Mouse (Mus musculus) C2C12 (cell line): Measurements from ENCODE around the gene Npr1. TPM values are rescaled to one million over a fixed set of nuclear protein-coding genes. Genes with fewer than 3 reads are reported as not detected.

Experiments
- H3K27me3 ChIP-seq: one replicate; pipeline ENCODE4 v1.6.1; 2011; ENCODE audit not compliant: control insufficient read depth, insufficient read depth, insufficient read length
- H3K36me3 ChIP-seq: one replicate; pipeline ENCODE4 v1.6.1; 2011; ENCODE audit not compliant: control insufficient read depth, insufficient read depth
- H3K4me3 ChIP-seq: one replicate; pipeline ENCODE4 v1.5.1; 2011; ENCODE audit warnings: mild to moderate bottlenecking, control low read depth; ENCODE audit not compliant: poor library complexity, insufficient read depth, severe bottlenecking
- H3K79me2 ChIP-seq: one replicate; pipeline ENCODE4 v1.6.1; 2011; ENCODE audit not compliant: control insufficient read depth, insufficient read depth
- H3K79me3 ChIP-seq: one replicate; pipeline ENCODE4 v1.6.1; 2011; ENCODE audit warnings: low read depth, control low read depth
- H3ac ChIP-seq: one replicate; pipeline ENCODE3; 2011; ENCODE audit warnings: low read depth; ENCODE audit not compliant: control insufficient read depth, insufficient read length
- CEBPB ChIP-seq: IDR thresholded peaks from one replicate; pipeline ENCODE4 v1.6.1; 2011; ENCODE audit warnings: low read depth, mild to moderate bottlenecking, control low read depth, moderate library complexity
- CTCF ChIP-seq: IDR thresholded peaks from one replicate; pipeline ENCODE4 v1.5.1; 2011; ENCODE audit not compliant: control insufficient read depth, insufficient read depth, insufficient read length
- FOSL1 ChIP-seq: IDR thresholded peaks from one replicate; pipeline ENCODE4 v1.8.0; 2011; ENCODE audit warnings: mild to moderate bottlenecking, low read length; ENCODE audit not compliant: poor library complexity, insufficient read depth, severe bottlenecking
- MAX ChIP-seq: IDR thresholded peaks from one replicate; pipeline ENCODE4 v1.6.1; 2011; ENCODE audit warnings: mild to moderate bottlenecking, control low read depth
- MYOD1 ChIP-seq: IDR thresholded peaks from one replicate; pipeline ENCODE4 v1.6.1; 2011; ENCODE audit warnings: low read depth; ENCODE audit not compliant: control insufficient read depth, insufficient read length
- MYOG ChIP-seq: IDR thresholded peaks from one replicate; pipeline ENCODE4 v1.6.1; 2011; ENCODE audit not compliant: control insufficient read depth, insufficient read length; ENCODE audit errors: extremely low read depth
- USF1 ChIP-seq: IDR thresholded peaks from one replicate; pipeline ENCODE4 v1.6.1; 2011; ENCODE audit warnings: low read depth, mild to moderate bottlenecking, control low read depth, moderate library complexity
- polyA plus RNA-seq: library from polyadenylated mRNA; unstranded; fragments of >200 nt; fragmentation: generic; extraction: Trizol; gene quantifications from one replicate; pipeline ENCODE4 v1.2.1, GENCODE M21; 2012; ENCODE audit warnings: missing spikeins

Gene Npr1
- polyA plus RNA-seq, 1 experiment: 1.0 TPM

DNA sequence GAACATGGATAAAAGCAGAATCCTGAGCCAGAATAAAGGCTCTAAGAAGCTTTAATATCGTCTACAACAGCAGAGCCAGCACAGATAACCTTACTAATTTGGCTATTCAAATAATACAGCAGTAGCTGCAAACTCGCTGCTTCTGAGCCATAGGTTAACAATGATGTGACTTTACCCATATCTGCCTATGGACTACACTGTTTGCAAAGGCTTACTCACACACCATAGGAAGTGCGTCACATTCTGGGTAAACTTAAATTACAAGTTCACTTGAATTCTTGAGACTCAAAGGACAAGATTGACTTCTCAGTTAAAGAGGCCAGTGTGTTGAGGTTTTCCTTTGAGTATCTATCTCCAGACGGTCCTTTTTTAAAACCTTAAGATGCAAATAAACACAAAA lies 37.8 kb upstream of the Npr1 start:
- H3K4me3 ChIP-seq: no peak overlapping the region
- TF ChIP-seq FOSL1 (no peak), MYOG (no peak), MYOD1 (no peak), USF1 (no peak), CTCF (no peak), MAX (no peak), CEBPB (no peak)
- no peak overlapping the region for H3ac ChIP-seq
- H3K79me2 ChIP-seq: peaks cover 73% of the 10 kb centered on the region
- H3K27me3 ChIP-seq: no peaks in the 10 kb centered on the region
- H3K79me3 ChIP-seq: peaks cover 57% of the 10 kb centered on the region
- H3K36me3 ChIP-seq: peaks cover 91% of the 10 kb centered on the region

DNA sequence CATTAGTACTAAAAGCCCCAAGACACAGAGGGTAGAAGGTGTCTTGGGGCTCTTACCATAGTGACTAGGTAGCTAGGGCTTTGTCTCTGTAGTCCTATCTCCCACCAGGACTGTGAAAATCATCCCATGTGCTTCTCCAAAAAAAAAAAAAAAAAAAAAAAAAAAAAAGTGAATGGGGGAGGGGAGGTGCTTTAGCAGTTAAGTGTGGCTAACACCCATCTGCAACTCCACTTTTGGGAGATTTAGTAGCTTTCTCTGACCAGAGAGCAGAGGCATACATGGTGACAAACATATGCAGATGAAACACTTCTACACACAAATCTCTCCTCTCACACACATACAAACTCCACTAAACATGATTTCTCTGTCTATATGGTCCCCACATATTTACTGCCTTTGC lies 31.9 kb upstream of the Npr1 start:
- H3K36me3 ChIP-seq: peaks cover 83% of the 10 kb centered on the region

DNA sequence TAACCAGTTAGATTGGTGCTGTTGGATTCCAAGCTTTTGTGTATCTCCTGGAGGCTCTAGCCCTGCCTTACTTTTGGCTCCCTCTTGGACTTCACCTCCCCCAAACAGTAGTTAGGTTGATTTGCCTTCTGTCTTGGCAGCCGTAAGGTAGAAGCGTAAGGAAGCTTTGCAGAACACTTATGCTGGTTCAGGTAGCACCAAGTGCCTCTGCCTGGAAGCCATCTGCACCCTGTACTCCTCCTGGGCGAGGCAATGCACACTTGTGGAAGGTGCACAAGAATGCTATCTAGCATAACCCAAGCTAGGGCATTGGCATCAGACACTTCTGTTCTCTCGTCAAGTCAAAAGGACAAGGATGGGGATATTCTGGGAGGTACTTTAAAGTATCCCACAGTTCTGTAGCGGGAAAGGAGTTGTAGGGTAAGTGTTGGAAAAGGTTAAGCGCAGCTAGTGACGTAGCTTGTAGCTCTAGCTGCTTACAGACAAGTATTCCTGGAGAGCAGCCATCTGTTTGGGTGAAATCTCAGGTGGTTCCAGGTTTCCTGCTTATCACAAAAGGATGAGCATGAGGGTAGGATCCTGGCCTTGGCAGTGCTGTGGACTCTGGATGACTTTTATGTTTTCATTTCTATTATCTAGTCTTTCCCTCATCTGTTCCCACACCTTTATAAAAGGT lies 30.3 kb upstream of the Npr1 start:
- no peak overlapping the region for H3ac ChIP-seq
- no peak overlapping the region for H3K4me3 ChIP-seq
- H3K79me2 ChIP-seq: no peaks in the 10 kb centered on the region
- TF ChIP-seq MYOG (no peak), CEBPB (no peak), MAX (no peak), CTCF (no peak), MYOD1 (no peak), USF1 (no peak), FOSL1 (no peak)
- H3K36me3 ChIP-seq: peaks cover 67% of the 10 kb centered on the region
- peaks cover 4% of the 10 kb centered on the region for H3K79me3 ChIP-seq
- no peaks in the 10 kb centered on the region for H3K27me3 ChIP-seq

More for the DNA sequence above, 31.9 kb upstream of the Npr1 start:
- no peak for TF ChIP-seq MYOD1
- no peak for TF ChIP-seq CTCF
- no peak for TF ChIP-seq CEBPB
- TF ChIP-seq USF1: no peak
- TF ChIP-seq FOSL1: no peak
- no peak for TF ChIP-seq MAX
- no peak for TF ChIP-seq MYOG
- H3K79me2 ChIP-seq: peaks cover 15% of the 10 kb centered on the region
- H3K27me3 ChIP-seq: no peaks in the 10 kb centered on the region
- no peak overlapping the region for H3ac ChIP-seq
- peaks cover 8% of the 10 kb centered on the region for H3K79me3 ChIP-seq
- H3K4me3 ChIP-seq: no peak overlapping the region

DNA sequence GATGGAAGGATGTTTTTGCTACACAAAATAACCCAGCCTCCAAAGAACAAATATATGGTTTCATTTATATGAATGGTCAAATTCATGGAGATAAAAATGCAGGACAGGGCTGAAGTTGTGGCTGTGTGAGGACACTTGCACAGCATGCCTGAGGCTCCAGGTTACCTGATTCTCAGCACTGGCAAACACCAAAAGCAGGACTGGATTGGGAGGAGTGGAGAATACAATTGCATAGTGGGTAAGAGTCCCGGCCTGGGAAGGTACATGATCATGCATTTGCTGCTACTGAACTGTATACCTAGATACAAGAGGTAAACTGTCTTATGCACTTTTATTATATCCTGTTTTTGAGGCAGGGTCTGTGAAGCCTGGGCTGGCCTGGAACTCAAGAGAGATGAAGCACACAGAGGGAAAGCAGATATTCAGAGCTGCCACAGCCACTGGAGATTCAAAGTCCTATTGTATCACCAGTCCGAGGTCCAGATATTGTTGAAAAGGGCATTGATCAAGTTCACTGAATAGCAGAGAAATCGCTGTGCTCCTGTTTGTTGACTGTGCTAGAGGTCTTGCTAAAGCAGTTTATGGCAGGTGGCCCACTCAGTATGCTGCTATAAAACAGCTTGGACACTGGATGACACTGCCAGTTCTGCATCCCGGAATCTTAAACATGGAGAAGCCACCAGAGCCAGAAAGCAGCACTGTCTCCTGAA lies 28.3 kb upstream of the Npr1 start:
- peaks cover 5% of the 10 kb centered on the region for H3K79me3 ChIP-seq
- no peaks in the 10 kb centered on the region for H3K27me3 ChIP-seq
- H3K36me3 ChIP-seq: peaks cover 52% of the 10 kb centered on the region
- no peak for TF ChIP-seq MYOD1
- no peak for TF ChIP-seq MYOG
- no peak for TF ChIP-seq CEBPB
- TF ChIP-seq CTCF: no peak
- no peak for TF ChIP-seq MAX
- TF ChIP-seq FOSL1: no peak
- no peak for TF ChIP-seq USF1
- H3ac ChIP-seq: no peak overlapping the region
- H3K79me2 ChIP-seq: peaks cover 5% of the 10 kb centered on the region
- no peak overlapping the region for H3K4me3 ChIP-seq

DNA sequence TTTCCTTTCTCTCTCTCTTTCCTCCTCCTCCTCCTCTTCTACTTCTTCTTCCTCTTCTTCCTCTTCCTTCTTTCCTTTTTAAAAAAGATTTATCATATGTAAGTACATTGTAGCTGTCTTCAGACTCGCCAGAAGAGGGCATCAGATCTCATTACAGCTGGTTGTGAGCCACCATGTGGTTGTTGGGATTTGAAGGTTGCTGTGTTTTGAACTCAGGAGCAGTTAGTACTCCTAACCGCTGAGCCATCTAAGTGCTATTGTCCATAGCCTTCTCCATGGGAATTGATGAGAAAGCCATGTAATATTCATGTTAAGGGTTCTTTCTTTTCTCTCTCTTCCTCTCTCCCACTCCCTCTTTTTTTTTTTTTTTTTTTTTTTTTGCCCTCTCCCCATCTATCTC lies 25.7 kb upstream of the Npr1 start:
- peaks cover 5% of the 10 kb centered on the region for H3K79me2 ChIP-seq
- TF ChIP-seq CEBPB: no peak
- TF ChIP-seq MAX: peak; percentile 70
- no peak overlapping the region for H3K4me3 ChIP-seq
- H3K79me3 ChIP-seq: peaks cover 5% of the 10 kb centered on the region
- peaks cover 53% of the 10 kb centered on the region for H3K36me3 ChIP-seq
- no peaks in the 10 kb centered on the region for H3K27me3 ChIP-seq
- H3ac ChIP-seq: no peak overlapping the region

DNA sequence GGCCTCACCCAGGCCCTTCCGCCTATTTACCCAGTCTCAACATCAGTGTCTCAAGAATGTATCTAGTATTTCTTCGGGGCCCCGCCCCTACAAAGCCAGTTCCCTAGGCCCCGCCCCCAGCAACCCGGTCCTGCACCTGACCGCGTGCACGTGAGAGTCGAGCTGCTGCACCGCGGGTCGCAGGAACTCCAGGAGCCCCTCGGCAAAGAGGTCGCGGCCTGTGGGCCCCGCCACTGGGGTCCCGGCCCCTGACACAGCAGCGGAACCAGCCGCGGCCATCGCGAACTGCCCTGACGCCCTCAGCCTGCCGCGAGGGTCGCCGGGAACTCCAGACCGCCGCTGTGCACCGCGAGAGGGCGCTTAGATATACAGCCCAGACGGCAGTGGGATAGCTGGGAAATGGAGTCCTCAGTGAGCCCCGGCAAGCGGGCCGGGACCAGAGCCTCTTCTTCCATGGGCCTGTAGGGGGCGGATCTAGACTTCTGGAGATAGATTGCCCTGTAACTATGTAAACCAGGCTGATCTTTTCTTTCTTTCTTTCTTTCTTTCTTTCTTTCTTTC lies 25.1 kb upstream of the Npr1 start, which contains the start of gene Snapin:
TSS of gene Snapin (minus strand) at position 338 of the 561 bp plus-strand sequence.
- peaks cover 53% of the 10 kb centered on the region for H3K36me3 ChIP-seq
- H3K4me3 ChIP-seq: peak within 1 kb of the TSS; percentile 46
- H3K27me3 ChIP-seq: no peaks in the 10 kb centered on the region
- H3K79me2 ChIP-seq: peaks cover 5% of the 10 kb centered on the region
- TF ChIP-seq CEBPB (no peak), CTCF (peak; percentile 95)
- peak within 1 kb of the TSS; percentile 82 for H3ac ChIP-seq
- peaks cover 5% of the 10 kb centered on the region for H3K79me3 ChIP-seq
